Mouse (Mus musculus): ENCODE measurements around the gene Tldc2.
A peak's percentile ranks its signal among the peaks of the same experiment; 100 is the strongest.

Gene Tldc2

GRCm38 (mm10) chr2:157063241-157063700 lies 23.6 kb upstream of the Tldc2 start:
- peak; percentile 65 to 68 for DNase-seq

- no peak for DNase-seq
These were observed 22.7 kb upstream of the Tldc2 start for GRCm38 (mm10) chr2:157064136-157064535.

GRCm38 (mm10) chr2:157064978-157065878 lies 21.6 kb upstream of the Tldc2 start:
- DNase-seq, result no peak

- no peak for DNase-seq
These were observed 21.0 kb upstream of the Tldc2 start for GRCm38 (mm10) chr2:157065879-157066226.

GRCm38 (mm10) chr2:157066731-157067430 lies 20.0 kb upstream of the Tldc2 start:
- DNase-seq, result no peak

GRCm38 (mm10) chr2:157068701-157069354 lies 18.0 kb upstream of the Tldc2 start:
- no peak for DNase-seq

GRCm38 (mm10) chr2:157069355-157069735 lies 17.5 kb upstream of the Tldc2 start:
- DNase-seq, result no peak

- no peak for DNase-seq
These were observed 17.0 kb upstream of the Tldc2 start for GRCm38 (mm10) chr2:157069755-157070315.

GRCm38 (mm10) chr2:157070365-157070764 lies 16.5 kb upstream of the Tldc2 start:
- DNase-seq, result no peak

- peak in 1 of 2 experiments; percentile 33 for DNase-seq
These were observed 15.3 kb upstream of the Tldc2 start for GRCm38 (mm10) chr2:157071556-157071955.

- no peak for DNase-seq
These were observed 14.4 kb upstream of the Tldc2 start for GRCm38 (mm10) chr2:157072316-157072990.

- no peak for DNase-seq
These were observed 13.3 kb upstream of the Tldc2 start for GRCm38 (mm10) chr2:157073378-157074052.

- DNase-seq, result no peak
These were observed 12.6 kb upstream of the Tldc2 start for GRCm38 (mm10) chr2:157074186-157074724.

GRCm38 (mm10) chr2:157074772-157075171 lies 12.1 kb upstream of the Tldc2 start:
- DNase-seq, result no peak

- DNase-seq, result no peak
These were observed 11.6 kb upstream of the Tldc2 start for GRCm38 (mm10) chr2:157075226-157075625.

- DNase-seq, result no peak
These were observed 11.2 kb upstream of the Tldc2 start for GRCm38 (mm10) chr2:157075685-157076084.

GRCm38 (mm10) chr2:157076585-157076984 lies 10.3 kb upstream of the Tldc2 start:
- DNase-seq, result no peak

GRCm38 (mm10) chr2:157077160-157077559 lies 9.7 kb upstream of the Tldc2 start:
- DNase-seq, result no peak

- DNase-seq, result no peak
These were observed 9.2 kb upstream of the Tldc2 start for GRCm38 (mm10) chr2:157077641-157078058.

GRCm38 (mm10) chr2:157078059-157078792 lies 8.6 kb upstream of the Tldc2 start:
- peak in 1 of 2 experiments; percentile 20 for DNase-seq
